Mouse (Mus musculus): ENCODE data around the gene Dlg3. TPM values are rescaled to one million over a fixed set of nuclear protein-coding genes. Genes with fewer than 3 reads are reported as not detected.

Dlg3 gene
- polyA plus RNA-seq, 1 experiment, result 28.8 TPM

- peak; percentile 44; the same call in 1 of the 2 replicates for TF ChIP-seq CTCF (IDR thresholded peaks at IDR 0.05; ENCODE audit: extremely low read depth, insufficient read length, insufficient replicate concordance, low read depth, low read length)
- no peak for TF ChIP-seq POLR2A (IDR thresholded peaks at IDR 0.05; ENCODE audit: low read depth, low read length)
- Histone ChIP-seq H3K4me1 (ENCODE audit: control insufficient read depth, insufficient read depth, insufficient read length, low read length) (peaks cover 3% of the 10 kb centered on the region), H3K27me3 (ENCODE audit: control insufficient read depth, insufficient read depth, low read length) (no peaks in the 10 kb centered on the region), H3K36me3 (ENCODE audit: control insufficient read depth, insufficient read depth, low read length) (no peaks in the 10 kb centered on the region), H3K27ac (ENCODE audit: insufficient read depth, low read depth, low read length) (peak overlapping the region; percentile 60; the same call in 1 of the 2 replicates), H3K4me3 (ENCODE audit: low read depth, low read length) (no peak overlapping the region)
- 10% methylated on average over 9 of the region's 9 CpGs for WGBS
Measured at GRCm38 (mm10) chrX:100776494-100776893, 9.0 kb downstream of the Dlg3 start.

- Histone ChIP-seq H3K4me3 (ENCODE audit: low read depth, low read length) (peak overlapping the region; percentile 99), H3K4me1 (ENCODE audit: control insufficient read depth, insufficient read depth, insufficient read length, low read length) (peaks cover 3% of the 10 kb centered on the region), H3K27me3 (ENCODE audit: control insufficient read depth, insufficient read depth, low read length) (no peaks in the 10 kb centered on the region), H3K27ac (ENCODE audit: insufficient read depth, low read depth, low read length) (peak overlapping the region; percentile 92), H3K36me3 (ENCODE audit: control insufficient read depth, insufficient read depth, low read length) (no peaks in the 10 kb centered on the region)
- TF ChIP-seq CTCF (IDR thresholded peaks at IDR 0.05; ENCODE audit: extremely low read depth, insufficient read length, insufficient replicate concordance, low read depth, low read length), result no peak
- TF ChIP-seq POLR2A (IDR thresholded peaks at IDR 0.05; ENCODE audit: low read depth, low read length), result no peak; the same call in 1 of the 2 replicates
- WGBS, result 17% methylated on average over 40 of the region's 49 CpGs
Measured at GRCm38 (mm10) chrX:100776985-100777654, 9.6 kb downstream of the Dlg3 start.

- Histone ChIP-seq H3K27me3 (ENCODE audit: control insufficient read depth, insufficient read depth, low read length) (no peaks in the 10 kb centered on the region), H3K4me1 (ENCODE audit: control insufficient read depth, insufficient read depth, insufficient read length, low read length) (peaks cover 5% of the 10 kb centered on the region), H3K4me3 (ENCODE audit: low read depth, low read length) (peak overlapping the region; percentile 99), H3K36me3 (ENCODE audit: control insufficient read depth, insufficient read depth, low read length) (no peaks in the 10 kb centered on the region), H3K27ac (ENCODE audit: insufficient read depth, low read depth, low read length) (peak overlapping the region; percentile 92)
- no peak for TF ChIP-seq CTCF (IDR thresholded peaks at IDR 0.05; ENCODE audit: extremely low read depth, insufficient read length, insufficient replicate concordance, low read depth, low read length)
- no peak for TF ChIP-seq POLR2A (IDR thresholded peaks at IDR 0.05; ENCODE audit: low read depth, low read length)
- whole genome bisulfite sequencing, result 21% methylated on average over 10 of the region's 10 CpGs
Measured at GRCm38 (mm10) chrX:100777655-100778234, 10.2 kb downstream of the Dlg3 start.

GRCm38 (mm10) chrX:100778397-100778796 lies 10.9 kb downstream of the Dlg3 start:
- peak overlapping the region; percentile 99; the same call in 1 of the 2 replicates for H3K4me3 ChIP-seq (ENCODE audit: low read depth, low read length)
- H3K4me1 ChIP-seq (ENCODE audit: control insufficient read depth, insufficient read depth, insufficient read length, low read length), result peaks cover 6% of the 10 kb centered on the region
- no peaks in the 10 kb centered on the region for H3K36me3 ChIP-seq (ENCODE audit: control insufficient read depth, insufficient read depth, low read length)
- no peaks in the 10 kb centered on the region for H3K27me3 ChIP-seq (ENCODE audit: control insufficient read depth, insufficient read depth, low read length)
- no peak for TF ChIP-seq CTCF (IDR thresholded peaks at IDR 0.05; ENCODE audit: extremely low read depth, insufficient read length, insufficient replicate concordance, low read depth, low read length)
- TF ChIP-seq POLR2A (IDR thresholded peaks at IDR 0.05; ENCODE audit: low read depth, low read length), result no peak
- no peak overlapping the region for H3K27ac ChIP-seq (ENCODE audit: insufficient read depth, low read depth, low read length)
- WGBS, result 31% methylated on average over 5 of the region's 5 CpGs

GRCm38 (mm10) chrX:100789322-100789721 lies 21.8 kb downstream of the Dlg3 start:
- TF ChIP-seq CTCF (IDR thresholded peaks at IDR 0.05; ENCODE audit: extremely low read depth, insufficient read length, insufficient replicate concordance, low read depth, low read length), result no peak
- no peak for TF ChIP-seq POLR2A (IDR thresholded peaks at IDR 0.05; ENCODE audit: low read depth, low read length)
- Histone ChIP-seq H3K27me3 (ENCODE audit: control insufficient read depth, insufficient read depth, low read length) (no peaks in the 10 kb centered on the region), H3K27ac (ENCODE audit: insufficient read depth, low read depth, low read length) (no peak overlapping the region), H3K4me3 (ENCODE audit: low read depth, low read length) (no peak overlapping the region), H3K4me1 (ENCODE audit: control insufficient read depth, insufficient read depth, insufficient read length, low read length) (no peaks in the 10 kb centered on the region), H3K36me3 (ENCODE audit: control insufficient read depth, insufficient read depth, low read length) (no peaks in the 10 kb centered on the region)
- WGBS, result 75% methylated on average over 4 of the region's 4 CpGs

GRCm38 (mm10) chrX:100796041-100796740 lies 28.7 kb downstream of the Dlg3 start:
- peaks cover 19% of the 10 kb centered on the region; the same call in 1 of the 2 replicates for H3K4me1 ChIP-seq (ENCODE audit: control insufficient read depth, insufficient read depth, insufficient read length, low read length)
- WGBS, result 42% methylated on average over 6 of the region's 6 CpGs

GRCm38 (mm10) chrX:100796741-100797090 lies 29.2 kb downstream of the Dlg3 start:
- Histone ChIP-seq H3K36me3 (ENCODE audit: control insufficient read depth, insufficient read depth, low read length) (peaks cover 7% of the 10 kb centered on the region), H3K27me3 (ENCODE audit: control insufficient read depth, insufficient read depth, low read length) (no peaks in the 10 kb centered on the region), H3K27ac (ENCODE audit: insufficient read depth, low read depth, low read length) (peak overlapping the region; percentile 100), H3K4me3 (ENCODE audit: low read depth, low read length) (peak overlapping the region; percentile 55), H3K4me1 (ENCODE audit: control insufficient read depth, insufficient read depth, insufficient read length, low read length) (peaks cover 19% of the 10 kb centered on the region; the same call in 1 of the 2 replicates)
- TF ChIP-seq CTCF (IDR thresholded peaks at IDR 0.05; ENCODE audit: extremely low read depth, insufficient read length, insufficient replicate concordance, low read depth, low read length) (no peak), POLR2A (IDR thresholded peaks at IDR 0.05; ENCODE audit: low read depth, low read length) (no peak)
- WGBS, result 53% methylated on average over 3 of the region's 3 CpGs

More at GRCm38 (mm10) chrX:100796041-100796740, 28.7 kb downstream of the Dlg3 start:
- TF ChIP-seq CTCF (IDR thresholded peaks at IDR 0.05; ENCODE audit: extremely low read depth, insufficient read length, insufficient replicate concordance, low read depth, low read length) (no peak), POLR2A (IDR thresholded peaks at IDR 0.05; ENCODE audit: low read depth, low read length) (no peak)
- no peaks in the 10 kb centered on the region for H3K27me3 ChIP-seq (ENCODE audit: control insufficient read depth, insufficient read depth, low read length)
- H3K4me3 ChIP-seq (ENCODE audit: low read depth, low read length), result peak overlapping the region; percentile 55
- H3K27ac ChIP-seq (ENCODE audit: insufficient read depth, low read depth, low read length), result peak overlapping the region; percentile 100
- H3K36me3 ChIP-seq (ENCODE audit: control insufficient read depth, insufficient read depth, low read length), result peaks cover 7% of the 10 kb centered on the region
